In the genomic region with DNA sequence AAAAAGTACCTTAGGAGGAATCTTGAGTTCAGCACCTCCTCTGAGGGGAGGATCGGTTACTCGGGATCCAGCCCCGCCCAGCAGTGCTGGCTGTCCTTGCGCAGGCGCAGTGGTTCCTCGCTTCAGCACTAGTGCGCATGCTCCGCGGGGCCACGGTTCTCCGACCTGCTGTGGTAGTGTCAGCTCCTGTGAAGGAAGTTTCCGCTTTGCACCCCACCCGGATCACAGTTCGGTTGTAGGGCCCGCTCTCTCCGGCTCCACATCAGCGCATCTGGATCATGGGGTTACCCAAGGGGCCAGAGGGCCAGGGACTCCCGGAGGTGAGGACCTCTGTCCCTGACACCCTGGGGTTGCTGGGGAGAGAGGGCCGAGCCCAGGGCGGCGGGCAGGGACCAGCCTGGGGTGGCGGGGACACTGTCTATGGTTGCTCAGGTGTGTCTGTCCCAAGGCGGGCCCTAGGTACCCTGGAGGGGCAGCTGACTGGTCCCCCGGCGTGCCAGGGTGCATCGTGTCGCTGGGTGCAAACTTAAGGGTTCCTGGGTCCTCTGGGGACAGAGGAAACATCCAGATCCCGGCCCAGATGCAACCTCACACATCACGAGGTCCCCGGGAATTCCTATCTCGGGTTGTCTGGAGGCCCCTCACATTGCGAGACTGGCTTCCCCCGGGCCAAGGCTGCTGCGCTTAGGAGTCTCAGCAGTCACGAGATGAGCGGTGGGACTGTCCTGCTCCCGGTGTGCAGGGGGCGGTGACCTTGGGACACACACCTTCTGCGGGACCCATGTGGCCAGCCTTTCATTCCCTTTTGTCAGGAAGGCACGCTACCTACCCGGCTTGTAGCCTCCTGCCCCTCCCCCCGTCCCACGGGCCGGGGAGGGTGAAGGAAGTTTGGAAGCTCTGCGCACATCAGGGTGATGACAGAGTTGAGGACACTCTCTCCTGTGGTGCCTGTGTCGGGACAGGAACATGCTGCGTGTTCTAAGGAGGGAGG, we compare ENCODE assay signal across 7 mouse cellular contexts. TPM values are rescaled to one million over a fixed set of nuclear protein-coding genes. Genes with fewer than 3 reads are reported as not detected.
A peak's percentile ranks its signal among the peaks of the same experiment; 100 is the strongest.
DNase-seq lines count a peak whose midpoint lies in the region; ATAC-seq and TF ChIP-seq lines count a peak whose summit lies in the region.

A gene (plus strand): TSS at position 112 of the 991 bp plus-strand sequence.

- peak within 1 kb of the TSS; percentile 83 for H3K27ac ChIP-seq in embryonic facial prominence, embryonic 10.5 days (replicated peaks)
- peak within 1 kb of the TSS; percentile 83 for H3K27ac ChIP-seq in intestine, postnatal 0 days (ENCODE audit: low read depth, low read length)
- H3K27ac ChIP-seq in midbrain, embryonic 12.5 days (replicated peaks) = peak within 1 kb of the TSS; percentile 30; the same call in 1 of the 2 replicates
- peak within 1 kb of the TSS; percentile 17; the same call in 1 of the 2 replicates for H3K27ac ChIP-seq in small intestine, adult 2 months (ENCODE audit: insufficient read depth, low read depth, low read length)

- no peak for TF ChIP-seq CTCF in intestine, postnatal 0 days (IDR thresholded peaks at IDR 0.05; ENCODE audit: low read depth)
- TF ChIP-seq CTCF in small intestine, adult 2 months (IDR thresholded peaks at IDR 0.05; ENCODE audit: extremely low read depth, insufficient read length, insufficient replicate concordance, low read depth, low read length) = no peak

- no peaks in the 10 kb centered on the region for H3K9me3 ChIP-seq in embryonic facial prominence, embryonic 10.5 days
- no peaks in the 10 kb centered on the region for H3K9me3 ChIP-seq in intestine, postnatal 0 days (ENCODE audit: control insufficient read depth)
- no peaks in the 10 kb centered on the region for H3K9me3 ChIP-seq in midbrain, embryonic 12.5 days

- peaks cover 12% of the 10 kb centered on the region for H3K36me3 ChIP-seq in embryonic facial prominence, embryonic 10.5 days (replicated peaks)
- peaks cover 7% of the 10 kb centered on the region; the same call in 1 of the 2 replicates for H3K36me3 ChIP-seq in intestine, postnatal 0 days (ENCODE audit: control insufficient read depth, insufficient read depth)
- H3K36me3 ChIP-seq in midbrain, embryonic 12.5 days = peaks cover 7% of the 10 kb centered on the region; the same call in 1 of the 2 replicates
- peaks cover 10% of the 10 kb centered on the region for H3K36me3 ChIP-seq in small intestine, adult 2 months (ENCODE audit: control insufficient read depth, insufficient read depth, low read length)

- TF ChIP-seq POLR2A in small intestine, adult 2 months (IDR thresholded peaks at IDR 0.05; ENCODE audit: low read depth, low read length) = peak; percentile 71; the same call in 1 of the 2 replicates

- peaks cover 17% of the 10 kb centered on the region for H3K4me1 ChIP-seq in embryonic facial prominence, embryonic 10.5 days
- H3K4me1 ChIP-seq in intestine, postnatal 0 days (replicated peaks; ENCODE audit: control insufficient read depth, insufficient read depth, low read length) = peaks cover 12% of the 10 kb centered on the region
- H3K4me1 ChIP-seq in midbrain, embryonic 12.5 days = peaks cover 22% of the 10 kb centered on the region
- peaks cover 2% of the 10 kb centered on the region; the same call in 1 of the 2 replicates for H3K4me1 ChIP-seq in small intestine, adult 2 months (ENCODE audit: control insufficient read depth, insufficient read depth, insufficient read length, low read length)

- H3K4me3 ChIP-seq in embryonic facial prominence, embryonic 10.5 days = peak within 1 kb of the TSS; percentile 79
- H3K4me3 ChIP-seq in intestine, postnatal 0 days (ENCODE audit: low read depth, low read length) = peak within 1 kb of the TSS; percentile 75
- peak within 1 kb of the TSS; percentile 82 for H3K4me3 ChIP-seq in midbrain, embryonic 12.5 days
- H3K4me3 ChIP-seq in small intestine, adult 2 months (ENCODE audit: low read depth, low read length) = peak within 1 kb of the TSS; percentile 100

- peak; percentile 94 for ATAC-seq in intestine, postnatal 0 days
- peak; percentile 93 for ATAC-seq in midbrain, embryonic 12.5 days (ENCODE audit: low FRiP score, low read depth)

- peak; percentile 100 for DNase-seq in adrenal gland, postnatal 10 days
- peak; percentile 97 for DNase-seq in embryonic facial prominence, embryonic 10.5 days (ENCODE audit: low spot score)
- peak; percentile 37 for DNase-seq in gonadal fat pad, adult 2 months (ENCODE audit: low read depth)
- peak; percentile 99 for DNase-seq in left cerebral cortex, postnatal 4 days

- H3K9ac ChIP-seq in intestine, postnatal 0 days (ENCODE audit: low read depth, low read length) = peak within 1 kb of the TSS; percentile 81
- H3K9ac ChIP-seq in midbrain, embryonic 12.5 days (replicated peaks) = peak within 1 kb of the TSS; percentile 84

- intact Hi-C loops in left cerebral cortex, postnatal 4 days (cut with DNase I) = no loop called here

- H3K4me2 ChIP-seq in intestine, postnatal 0 days (replicated peaks; ENCODE audit: low read depth) = peak within 1 kb of the TSS; percentile 98
- peak within 1 kb of the TSS; percentile 97 for H3K4me2 ChIP-seq in midbrain, embryonic 12.5 days (replicated peaks)

- H3K27me3 ChIP-seq in embryonic facial prominence, embryonic 10.5 days (replicated peaks; ENCODE audit: low read depth, poor library complexity, severe bottlenecking) = no peaks in the 10 kb centered on the region
- H3K27me3 ChIP-seq in intestine, postnatal 0 days (replicated peaks; ENCODE audit: control insufficient read depth, insufficient read depth, low read length) = no peaks in the 10 kb centered on the region
- H3K27me3 ChIP-seq in midbrain, embryonic 12.5 days = no peaks in the 10 kb centered on the region
- no peaks in the 10 kb centered on the region for H3K27me3 ChIP-seq in small intestine, adult 2 months (ENCODE audit: control insufficient read depth, insufficient read depth, low read length)

- WGBS in embryonic facial prominence, embryonic 10.5 days = under 1% methylated on average over 47 of the region's 47 CpGs
- WGBS in intestine, postnatal 0 days = under 1% methylated on average over 47 of the region's 47 CpGs
- under 1% methylated on average over 47 of the region's 47 CpGs for WGBS in midbrain, embryonic 12.5 days
- under 1% methylated on average over 47 of the region's 47 CpGs for WGBS in small intestine, adult 2 months

RNA-seq across cellular contexts. Expression of the gene that starts here (rescaled TPM):
- 10 to 100 TPM; 16.5 to 19.4 TPM for total RNA-seq in adrenal gland, postnatal 10 days (2021)
- polyA plus RNA-seq in embryonic facial prominence, embryonic 10.5 days (2016; fragmentation: Nextera tagmentation; extraction: Ambion mirVana) = 11.2 and 12.7 TPM in 2 replicates
- 6.2 and 7.1 TPM in 2 replicates for polyA plus RNA-seq in gonadal fat pad, adult 2 months (2012; rRNA removed)
- polyA plus RNA-seq in intestine, postnatal 0 days (2015; fragmentation: Nextera tagmentation; extraction: Ambion mirVana) = 8.2 and 10.1 TPM in 2 replicates
- 10 to 100 TPM; 28.8 to 30.6 TPM for total RNA-seq in left cerebral cortex, postnatal 4 days (2021)
- 12.8 and 15.1 TPM in 2 replicates for polyA plus RNA-seq in midbrain, embryonic 12.5 days (2016; fragmentation: Nextera tagmentation; extraction: Ambion mirVana)
- 2.9 and 5.4 TPM in 2 replicates for polyA plus RNA-seq in small intestine, adult 2 months (2012; rRNA removed)

Comparison
In these comparisons a context has a peak if more than half of its experiments do, and no peak if none do; other contexts are left out.
1. Peak in every context shown above with its lines: DNase-seq, ATAC-seq, H3K4me3 ChIP-seq and H3K27ac ChIP-seq.
2. DNase-seq: peak in every context shown above with its lines; median percentile 100 in adrenal gland, postnatal 10 days; 99 in left cerebral cortex, postnatal 4 days; 97 in embryonic facial prominence, embryonic 10.5 days; 37 in gonadal fat pad, adult 2 months.
3. H3K27ac ChIP-seq: peak in every context shown above with its lines; median percentile 83 in embryonic facial prominence, embryonic 10.5 days; 83 in intestine, postnatal 0 days; 30 in midbrain, embryonic 12.5 days; 17 in small intestine, adult 2 months.